Mouse (Mus musculus): ENCODE measurements around the gene Pom121. TPM values are rescaled to one million over a fixed set of nuclear protein-coding genes. Genes with fewer than 3 reads are reported as not detected.
"Not testable (repeated sequence)": the region's sequence is repeated elsewhere in the genome, so short reads cannot be mapped to it uniquely, and the experiment has no call there.

Gene Pom121
- polyA plus RNA-seq, 1 experiment, result 15.8 TPM

GRCm38 (mm10) chr5:135376341-135376740 is 18.0 kb downstream of the Pom121 start:
- Histone ChIP-seq H3K4me3 (replicated peaks; ENCODE audit: control insufficient read depth, low read depth, low read length) (no peak overlapping the region), H3K27ac (ENCODE audit: control insufficient read depth, insufficient read depth, low read depth, low read length, poor library complexity) (no peak overlapping the region), H3K4me1 (ENCODE audit: control insufficient read depth, insufficient read depth, low read length) (no peaks in the 10 kb centered on the region)
- no peak for TF ChIP-seq CTCF (IDR thresholded peaks at IDR 0.05; ENCODE audit: control insufficient read depth, insufficient read depth, low read length)
- WGBS, result 75% methylated on average over 2 of the region's 2 CpGs

GRCm38 (mm10) chr5:135375167-135375566 is 19.2 kb downstream of the Pom121 start:
- Histone ChIP-seq H3K27ac (ENCODE audit: control insufficient read depth, insufficient read depth, low read depth, low read length, poor library complexity) (no peak overlapping the region), H3K4me1 (ENCODE audit: control insufficient read depth, insufficient read depth, low read length) (no peaks in the 10 kb centered on the region), H3K4me3 (replicated peaks; ENCODE audit: control insufficient read depth, low read depth, low read length) (no peak overlapping the region)
- WGBS, result 46% methylated on average over 8 of the region's 8 CpGs
- no peak for TF ChIP-seq POLR2A (IDR thresholded peaks at IDR 0.05; ENCODE audit: borderline replicate concordance, control insufficient read depth, low read depth, low read length)
- no peak for TF ChIP-seq CTCF (IDR thresholded peaks at IDR 0.05; ENCODE audit: control insufficient read depth, insufficient read depth, low read length)

GRCm38 (mm10) chr5:135373601-135374000 is 20.7 kb downstream of the Pom121 start:
- H3K4me3 ChIP-seq (replicated peaks; ENCODE audit: control insufficient read depth, low read depth, low read length), result no peak overlapping the region
- H3K27ac ChIP-seq (ENCODE audit: control insufficient read depth, insufficient read depth, low read depth, low read length, poor library complexity), result no peak overlapping the region
- 91% methylated on average over 5 of the region's 5 CpGs for WGBS
- H3K4me1 ChIP-seq (ENCODE audit: control insufficient read depth, insufficient read depth, low read length), result no peaks in the 10 kb centered on the region
- TF ChIP-seq CTCF (IDR thresholded peaks at IDR 0.05; ENCODE audit: control insufficient read depth, insufficient read depth, low read length) (no peak), POLR2A (IDR thresholded peaks at IDR 0.05; ENCODE audit: borderline replicate concordance, control insufficient read depth, low read depth, low read length) (no peak)

GRCm38 (mm10) chr5:135371195-135371594 is 23.2 kb downstream of the Pom121 start:
- Histone ChIP-seq H3K4me3 (replicated peaks; ENCODE audit: control insufficient read depth, low read depth, low read length) (no peak overlapping the region), H3K27ac (ENCODE audit: control insufficient read depth, insufficient read depth, low read depth, low read length, poor library complexity) (no peak overlapping the region), H3K4me1 (ENCODE audit: control insufficient read depth, insufficient read depth, low read length) (no peaks in the 10 kb centered on the region; the same call in 1 of the 2 replicates)
- WGBS, result 91% methylated on average over 13 of the region's 13 CpGs
- TF ChIP-seq POLR2A (IDR thresholded peaks at IDR 0.05; ENCODE audit: borderline replicate concordance, control insufficient read depth, low read depth, low read length) (no peak), CTCF (IDR thresholded peaks at IDR 0.05; ENCODE audit: control insufficient read depth, insufficient read depth, low read length) (no peak)

GRCm38 (mm10) chr5:135369787-135370654 is 24.3 kb downstream of the Pom121 start, which contains the start of gene Nsun5:
TSS of gene Nsun5 (plus strand) at chr5:135369953.
- no peaks in the 10 kb centered on the region; the same call in 1 of the 2 replicates for H3K4me1 ChIP-seq (ENCODE audit: control insufficient read depth, insufficient read depth, low read length)
- TF ChIP-seq POLR2A (IDR thresholded peaks at IDR 0.05; ENCODE audit: borderline replicate concordance, control insufficient read depth, low read depth, low read length) (no peak; the same call in 1 of the 2 replicates), CTCF (IDR thresholded peaks at IDR 0.05; ENCODE audit: control insufficient read depth, insufficient read depth, low read length) (no peak)
- 1% methylated on average over 64 of the region's 64 CpGs for WGBS
- peak within 1 kb of the TSS; percentile 79 for H3K27ac ChIP-seq (ENCODE audit: control insufficient read depth, insufficient read depth, low read depth, low read length, poor library complexity)
- H3K4me3 ChIP-seq (replicated peaks; ENCODE audit: control insufficient read depth, low read depth, low read length), result peak within 1 kb of the TSS; percentile 89

GRCm38 (mm10) chr5:135369196-135369595 is 25.1 kb downstream of the Pom121 start:
- 62% methylated on average over 9 of the region's 9 CpGs for WGBS
- peak overlapping the region; percentile 2 for H3K4me3 ChIP-seq (replicated peaks; ENCODE audit: control insufficient read depth, low read depth, low read length)
- not testable (repeated sequence) for H3K4me1 ChIP-seq (ENCODE audit: control insufficient read depth, insufficient read depth, low read length); H3K27ac ChIP-seq (ENCODE audit: control insufficient read depth, insufficient read depth, low read depth, low read length, poor library complexity)

- no peaks in the 10 kb centered on the region; the same call in 1 of the 2 replicates for H3K4me1 ChIP-seq (ENCODE audit: control insufficient read depth, insufficient read depth, low read length)
- H3K27ac ChIP-seq (ENCODE audit: control insufficient read depth, insufficient read depth, low read depth, low read length, poor library complexity), result no peak overlapping the region
- WGBS, result 71% methylated on average over 6 of the region's 6 CpGs
- no peak overlapping the region for H3K4me3 ChIP-seq (replicated peaks; ENCODE audit: control insufficient read depth, low read depth, low read length)
- no peak for TF ChIP-seq CTCF (IDR thresholded peaks at IDR 0.05; ENCODE audit: control insufficient read depth, insufficient read depth, low read length)
- no peak for TF ChIP-seq POLR2A (IDR thresholded peaks at IDR 0.05; ENCODE audit: borderline replicate concordance, control insufficient read depth, low read depth, low read length)
Observed at GRCm38 (mm10) chr5:135368312-135368711, 26.0 kb downstream of the Pom121 start.

GRCm38 (mm10) chr5:135367841-135368240 is 26.5 kb downstream of the Pom121 start:
- Histone ChIP-seq H3K4me3 (replicated peaks; ENCODE audit: control insufficient read depth, low read depth, low read length) (no peak overlapping the region), H3K4me1 (ENCODE audit: control insufficient read depth, insufficient read depth, low read length) (no peaks in the 10 kb centered on the region; the same call in 1 of the 2 replicates), H3K27ac (ENCODE audit: control insufficient read depth, insufficient read depth, low read depth, low read length, poor library complexity) (no peak overlapping the region)
- TF ChIP-seq CTCF (IDR thresholded peaks at IDR 0.05; ENCODE audit: control insufficient read depth, insufficient read depth, low read length) (no peak), POLR2A (IDR thresholded peaks at IDR 0.05; ENCODE audit: borderline replicate concordance, control insufficient read depth, low read depth, low read length) (no peak)
- WGBS, result 51% methylated on average over 6 of the region's 6 CpGs
